Mouse (Mus musculus) midbrain, embryonic 13.5 days (tissue): ENCODE results near the gene Man1c1. TPM values are rescaled to one million over a fixed set of nuclear protein-coding genes. Genes with fewer than 3 reads are reported as not detected.

ENCODE experiments used
- ATAC-seq: fragments of 200-750 bp; cut with Nextera tagmentation; 2 replicates; pipeline ENCODE4 v1.8.0; 2017; ENCODE audit warnings: mild to moderate bottlenecking, moderate TSS enrichment, moderate library complexity
- H3K27ac ChIP-seq: fragments of 300-500 bp; sonication (generic); 2 replicates; pipeline ENCODE4 v1.5.1; 2015; ENCODE audit warnings: inconsistent platforms, mild to moderate bottlenecking, moderate library complexity
- H3K27me3 ChIP-seq: fragments of 300-500 bp; sonication (generic); 2 replicates; pipeline ENCODE4 v1.6.1; 2015; ENCODE audit warnings: mild to moderate bottlenecking, inconsistent platforms
- H3K36me3 ChIP-seq: fragments of 300-500 bp; sonication (generic); 2 replicates; pipeline ENCODE4 v1.6.1; 2015; ENCODE audit warnings: mild to moderate bottlenecking, inconsistent platforms
- H3K4me1 ChIP-seq: fragments of 300-500 bp; sonication (generic); replicated peaks from 2 replicates; pipeline ENCODE4 v1.6.1; 2015; ENCODE audit warnings: inconsistent platforms
- H3K4me2 ChIP-seq: fragments of 300-500 bp; sonication (generic); replicated peaks from 2 replicates; pipeline ENCODE4 v1.6.1; 2015; ENCODE audit warnings: moderate library complexity, mild to moderate bottlenecking, inconsistent platforms
- H3K4me3 ChIP-seq: fragments of 300-500 bp; sonication (generic); replicated peaks from 2 replicates; pipeline ENCODE4 v1.5.1; 2015; ENCODE audit warnings: mild to moderate bottlenecking, inconsistent platforms
- H3K9ac ChIP-seq: fragments of 300-500 bp; sonication (generic); replicated peaks from 2 replicates; pipeline ENCODE4 v1.6.1; 2015; ENCODE audit warnings: mild to moderate bottlenecking, inconsistent platforms
- H3K9me3 ChIP-seq: fragments of 300-500 bp; sonication (generic); 2 replicates; pipeline ENCODE4 v1.6.1; 2016; ENCODE audit warnings: mild to moderate bottlenecking, inconsistent platforms
- WGBS: fragments of 180-500 bp; shearing (Covaris S2); methylation state at CpG from one replicate; pipeline ENCODE4 v1.1.7; 2015; 5-methylcytosine and 5-hydroxymethylcytosine counted together
- polyA plus RNA-seq: library from polyadenylated mRNA; unstranded; fragments of >200 nt; fragmentation: Nextera tagmentation; extraction: Ambion mirVana; gene quantifications from 2 replicates; pipeline ENCODE4 v1.2.1, GENCODE M21; 2015

The Man1c1 gene
- polyA plus RNA-seq, 1 experiment from 2014 or later = 2.4 TPM

DNA sequence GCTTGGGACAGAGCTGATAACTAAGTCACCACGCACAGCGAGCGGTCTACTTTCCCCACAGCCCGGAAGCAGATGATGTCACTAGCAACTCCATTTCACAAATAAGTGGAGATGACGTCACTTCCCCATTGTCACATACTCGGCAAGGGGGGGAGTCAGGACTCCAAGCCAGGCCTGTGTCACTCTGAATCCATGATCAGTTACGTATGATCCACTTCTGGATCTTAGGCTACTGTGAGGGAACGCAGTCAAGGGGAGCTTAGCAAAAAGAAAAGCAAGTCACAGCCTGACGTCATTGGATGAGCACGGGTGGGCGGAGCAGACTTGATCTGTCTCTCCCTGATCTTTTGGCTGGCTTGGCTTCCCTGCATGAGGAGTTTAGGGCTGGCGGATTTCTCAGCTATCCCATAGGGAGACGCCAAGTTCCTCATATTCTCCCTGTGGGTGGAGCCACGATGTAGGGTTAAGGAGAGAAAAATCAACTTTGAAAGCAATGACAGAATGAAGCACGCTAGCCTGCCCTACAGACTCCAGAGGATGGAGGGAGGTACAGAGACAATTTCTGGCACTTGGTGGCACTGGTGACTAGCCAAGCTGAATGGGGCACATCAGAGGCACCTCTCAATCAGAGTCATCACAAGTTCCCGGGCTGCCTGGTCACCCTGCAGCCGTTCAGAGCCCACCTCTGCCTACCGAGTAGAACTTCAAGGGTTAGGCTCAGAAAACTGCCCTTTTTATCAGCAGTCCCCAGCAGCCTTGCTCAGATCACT, 155.7 kb downstream of the Man1c1 start:
- Histone ChIP-seq H3K9me3 (peaks cover 9% of the 10 kb centered on the region; the same call in 1 of the 2 replicates), H3K9ac (peak overlapping the region; percentile 4; the same call in 1 of the 2 replicates), H3K27ac (no peak overlapping the region), H3K36me3 (peaks cover 56% of the 10 kb centered on the region), H3K4me2 (no peak overlapping the region), H3K4me1 (peaks cover 44% of the 10 kb centered on the region), H3K4me3 (no peak overlapping the region), H3K27me3 (no peaks in the 10 kb centered on the region)
- no peak for ATAC-seq
- 69% methylated on average over 18 of the region's 18 CpGs for WGBS

DNA sequence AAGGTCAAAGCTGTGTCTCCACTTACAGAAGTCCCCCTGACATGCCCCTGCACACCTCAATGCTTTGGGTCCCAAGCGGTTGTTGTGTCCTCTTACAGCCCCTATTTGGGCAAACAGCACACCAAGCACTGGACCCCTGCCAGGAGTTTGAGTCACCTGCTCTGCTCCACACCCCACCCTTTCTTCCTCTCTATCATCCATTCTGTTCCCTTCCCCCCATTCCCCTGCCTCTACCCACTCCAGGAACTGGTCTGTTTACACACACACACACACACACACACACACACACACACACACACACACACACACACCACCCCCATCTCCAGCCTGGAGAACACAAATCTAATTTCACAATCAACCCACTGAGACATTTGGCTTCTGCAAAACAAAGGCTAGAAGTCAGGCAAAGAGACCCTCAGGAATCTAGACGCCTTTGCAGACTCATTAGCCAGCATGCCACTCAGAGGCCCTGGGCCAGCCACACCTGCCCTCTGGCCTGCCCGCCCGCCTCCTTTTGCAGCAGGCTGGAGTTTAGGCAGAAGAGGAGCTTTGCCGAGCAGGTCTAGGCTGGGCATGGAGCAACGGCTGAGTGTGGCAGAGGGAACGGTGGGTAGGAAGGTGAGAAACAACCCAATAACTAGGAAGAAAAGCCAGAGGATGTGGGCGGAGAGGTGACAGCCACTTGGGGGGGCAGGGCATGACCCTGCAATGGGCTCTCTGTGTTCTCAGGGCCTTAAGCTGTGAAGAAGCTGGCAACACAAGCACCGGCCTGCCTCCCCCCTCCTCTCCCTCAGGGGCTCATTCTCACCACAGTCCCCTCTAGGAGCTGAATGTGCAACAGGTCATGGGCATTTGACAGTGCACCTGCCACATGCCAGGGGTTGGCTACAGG, 157.0 kb downstream of the Man1c1 start:
- Histone ChIP-seq H3K9me3 (peaks cover 9% of the 10 kb centered on the region; the same call in 1 of the 2 replicates), H3K27me3 (no peaks in the 10 kb centered on the region), H3K4me1 (peaks cover 39% of the 10 kb centered on the region), H3K4me2 (no peak overlapping the region), H3K27ac (no peak overlapping the region), H3K4me3 (no peak overlapping the region), H3K36me3 (peaks cover 67% of the 10 kb centered on the region), H3K9ac (peak overlapping the region; percentile 48; the same call in 1 of the 2 replicates)
- WGBS = 73% methylated on average over 9 of the region's 9 CpGs
- ATAC-seq = no peak

DNA sequence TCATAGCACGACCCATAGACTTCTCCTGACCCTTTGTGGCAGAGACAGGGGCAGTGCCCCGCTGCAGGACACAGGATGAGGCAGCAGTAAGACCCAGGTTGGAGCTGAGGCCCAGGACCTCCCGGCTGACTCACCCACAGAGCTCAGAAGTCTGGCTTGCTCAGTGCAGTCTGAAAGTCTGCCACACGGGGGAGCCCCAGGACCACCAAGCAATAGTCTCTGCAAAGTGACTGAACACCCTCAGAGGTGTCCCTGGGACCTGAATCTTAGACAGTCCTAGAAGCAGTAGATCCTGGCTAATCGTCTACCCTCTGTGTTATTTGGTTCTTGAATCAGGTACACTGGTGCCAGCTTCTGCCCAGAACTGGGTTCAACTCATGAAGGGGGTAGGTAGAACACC, 160.8 kb downstream of the Man1c1 start:
- 11% methylated on average over 5 of the region's 5 CpGs for WGBS
- H3K4me3 ChIP-seq = no peak overlapping the region
- H3K27me3 ChIP-seq = no peaks in the 10 kb centered on the region
- H3K9me3 ChIP-seq = no peaks in the 10 kb centered on the region
- peak; percentile 78 for ATAC-seq
- peaks cover 16% of the 10 kb centered on the region for H3K4me1 ChIP-seq
- H3K9ac ChIP-seq = no peak overlapping the region
- H3K4me2 ChIP-seq = no peak overlapping the region
- H3K27ac ChIP-seq = no peak overlapping the region
- peaks cover 87% of the 10 kb centered on the region for H3K36me3 ChIP-seq

DNA sequence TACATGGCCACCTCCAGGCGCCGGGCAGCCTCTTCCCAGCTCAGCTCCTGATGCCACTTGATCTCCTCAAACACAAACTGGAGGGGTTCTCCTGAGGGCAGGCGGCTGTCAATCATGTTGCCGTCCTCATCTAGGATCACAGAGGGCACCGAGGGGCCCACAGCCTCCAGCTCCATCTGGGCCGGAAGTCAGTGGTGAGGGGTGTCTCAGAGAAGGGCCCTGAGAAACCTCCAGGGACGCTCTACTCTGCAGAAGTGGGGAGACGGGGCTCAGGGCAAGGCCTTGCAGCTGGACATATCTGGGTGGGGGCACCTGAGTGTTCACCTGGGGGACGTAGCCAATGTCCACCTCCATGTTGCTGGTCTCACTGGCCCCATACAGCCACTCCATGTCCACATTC, 161.4 kb downstream of the Man1c1 start:
- Histone ChIP-seq H3K36me3 (peaks cover 90% of the 10 kb centered on the region), H3K4me1 (peaks cover 12% of the 10 kb centered on the region), H3K9ac (no peak overlapping the region), H3K4me2 (no peak overlapping the region), H3K9me3 (no peaks in the 10 kb centered on the region), H3K27me3 (no peaks in the 10 kb centered on the region), H3K27ac (no peak overlapping the region), H3K4me3 (no peak overlapping the region)
- WGBS = 93% methylated on average over 9 of the region's 9 CpGs
- no peak for ATAC-seq

DNA sequence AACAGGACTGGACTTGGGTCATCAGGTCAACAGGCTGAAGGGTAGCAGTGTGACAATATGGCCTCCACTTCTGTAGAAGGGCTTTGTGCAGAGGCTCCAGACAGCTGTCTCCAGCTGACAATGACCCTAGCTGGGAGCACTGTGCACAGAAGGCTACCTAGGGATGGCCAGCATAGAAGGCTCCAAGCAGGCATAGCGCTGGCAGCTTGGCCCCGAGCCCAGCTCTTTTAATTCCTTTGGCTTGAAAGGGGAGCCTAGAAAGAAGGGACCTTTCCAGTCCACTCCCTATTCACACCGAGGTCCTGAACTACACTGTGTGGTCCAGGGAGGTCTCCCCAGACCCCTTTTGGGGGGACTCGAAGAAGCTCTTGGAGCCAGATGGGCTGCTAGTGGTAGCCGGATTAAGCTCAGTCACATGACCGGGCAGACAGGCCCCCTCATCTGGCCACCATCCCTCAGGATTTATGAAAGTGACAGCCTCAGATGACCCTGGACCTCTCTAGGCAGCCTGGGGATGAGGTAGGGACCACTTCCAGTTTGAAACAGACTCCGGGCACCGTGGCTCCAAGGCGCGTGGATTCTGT, 165.0 kb downstream of the Man1c1 start:
- H3K27me3 ChIP-seq = no peaks in the 10 kb centered on the region
- H3K9me3 ChIP-seq = no peaks in the 10 kb centered on the region
- peaks cover 55% of the 10 kb centered on the region for H3K36me3 ChIP-seq
- H3K9ac ChIP-seq = no peak overlapping the region
- no peak overlapping the region for H3K4me2 ChIP-seq
- H3K27ac ChIP-seq = no peak overlapping the region
- H3K4me3 ChIP-seq = no peak overlapping the region
- H3K4me1 ChIP-seq = peaks cover 12% of the 10 kb centered on the region
- WGBS = 78% methylated on average over 10 of the region's 10 CpGs
- ATAC-seq = no peak

DNA sequence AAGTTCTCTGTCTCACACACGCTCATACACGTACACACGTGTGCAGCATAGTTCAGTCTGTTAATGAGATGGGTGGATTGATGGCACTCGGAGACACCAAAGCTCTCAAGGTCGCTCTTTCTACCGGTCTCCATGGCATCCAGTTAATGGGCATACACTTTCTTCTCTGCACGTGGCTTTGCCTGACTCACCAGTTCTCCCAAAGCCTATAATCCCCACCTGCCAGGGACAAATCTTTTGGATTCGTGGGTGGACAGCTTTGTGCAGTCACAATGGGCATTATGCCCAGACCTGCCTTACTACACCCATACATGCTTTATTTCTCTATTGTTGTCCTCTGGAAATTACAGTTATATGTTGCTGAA, 168.3 kb downstream of the Man1c1 start:
- peaks cover 40% of the 10 kb centered on the region for H3K36me3 ChIP-seq
- H3K4me3 ChIP-seq = peak overlapping the region; percentile 96
- WGBS = 10% methylated on average over 8 of the region's 8 CpGs
- H3K27ac ChIP-seq = no peak overlapping the region
- peak overlapping the region; percentile 91 for H3K9ac ChIP-seq
- ATAC-seq = no peak
- H3K4me2 ChIP-seq = peak overlapping the region; percentile 98
- H3K9me3 ChIP-seq = no peaks in the 10 kb centered on the region
- no peaks in the 10 kb centered on the region for H3K27me3 ChIP-seq
- peaks cover 21% of the 10 kb centered on the region for H3K4me1 ChIP-seq

DNA sequence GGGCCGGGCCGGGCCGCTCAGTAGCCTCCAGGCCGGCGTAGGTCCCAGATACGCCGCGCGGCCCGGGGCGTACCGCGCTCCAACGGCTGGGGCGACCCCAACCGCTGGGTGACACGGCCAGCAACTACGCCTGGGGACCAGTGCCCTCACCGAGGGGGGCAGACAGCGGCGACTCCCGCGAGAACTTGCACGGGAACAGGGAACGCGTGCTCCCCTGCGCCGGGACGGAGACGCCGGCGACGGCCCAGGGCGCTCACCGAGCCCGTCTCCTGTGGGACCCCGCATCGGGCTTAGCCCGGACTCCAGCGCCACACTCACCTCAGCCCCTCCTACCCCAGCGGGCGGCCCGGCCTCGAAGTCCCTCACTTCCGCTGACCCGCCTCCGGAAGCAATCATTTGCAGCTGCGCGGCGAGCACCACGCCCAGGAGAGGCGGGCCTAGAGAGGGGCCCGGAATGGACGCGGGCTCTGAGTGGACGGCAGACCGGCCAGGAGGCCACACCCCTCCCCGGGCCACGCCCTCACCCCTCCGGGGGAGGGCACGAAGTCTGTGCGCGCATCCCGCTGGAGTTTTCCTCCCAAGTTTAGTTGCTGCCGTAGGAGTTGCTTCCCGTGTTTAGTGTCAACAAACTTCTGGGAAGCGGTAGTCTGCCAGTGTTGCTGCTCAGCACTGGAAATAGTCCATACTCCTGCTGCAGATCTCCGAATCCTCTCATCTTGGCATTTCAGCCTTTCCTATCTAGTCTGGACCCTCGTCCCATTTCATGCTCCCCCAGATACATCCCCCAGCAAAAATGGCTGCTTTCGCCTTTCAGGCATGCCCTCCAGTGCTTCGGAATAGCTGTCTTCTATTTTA, 168.9 kb downstream of the Man1c1 start, which contains the start of gene Mtfr1l:
TSS of gene Mtfr1l (minus strand) at position 456 of the 855 bp plus-strand sequence.
- Histone ChIP-seq H3K27ac (peak within 1 kb of the TSS; percentile 83), H3K4me2 (peak within 1 kb of the TSS; percentile 98), H3K4me3 (peak within 1 kb of the TSS; percentile 96), H3K9ac (peak within 1 kb of the TSS; percentile 91), H3K9me3 (no peaks in the 10 kb centered on the region), H3K36me3 (peaks cover 40% of the 10 kb centered on the region), H3K4me1 (peaks cover 21% of the 10 kb centered on the region), H3K27me3 (no peaks in the 10 kb centered on the region)
- under 1% methylated on average over 68 of the region's 71 CpGs for WGBS
- ATAC-seq = peak; percentile 98

DNA sequence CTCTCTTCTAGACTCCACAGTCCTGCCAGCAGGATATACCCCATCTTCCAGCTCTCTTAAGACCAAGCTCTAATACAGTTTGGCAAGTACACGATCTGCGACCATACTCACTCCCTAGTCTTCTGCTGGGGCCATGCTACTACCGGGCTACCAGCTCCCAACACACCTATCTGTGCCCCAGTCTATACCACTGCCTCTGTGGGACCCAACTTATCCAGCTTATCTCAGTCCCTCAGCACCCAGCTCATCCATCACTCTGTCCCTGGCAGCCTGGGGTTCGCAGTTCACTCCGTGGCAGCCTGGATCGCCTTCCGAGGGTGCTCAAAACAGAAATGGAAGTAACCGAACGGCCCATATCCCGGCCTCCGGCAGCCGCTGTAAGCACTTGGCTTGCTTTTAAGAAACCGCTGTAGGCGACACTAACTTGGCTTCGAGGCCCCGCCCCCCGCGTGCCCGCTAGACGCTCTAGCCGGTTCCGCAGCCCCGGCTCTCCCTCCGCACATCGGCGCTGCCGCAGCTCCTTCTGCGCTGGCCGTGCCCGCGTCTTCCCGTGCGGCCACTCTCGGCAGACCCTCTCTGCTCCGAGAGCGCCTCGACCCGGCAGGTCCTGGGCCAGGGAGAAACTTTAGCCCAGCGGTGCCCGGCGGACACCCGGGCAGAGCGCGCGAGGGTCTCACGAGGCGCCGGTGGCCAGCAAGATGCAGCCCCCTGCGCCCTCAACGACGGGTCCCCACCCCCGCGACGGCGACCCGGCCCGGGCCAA, 169.8 kb downstream of the Man1c1 start:
- Histone ChIP-seq H3K27ac (peak overlapping the region; percentile 83), H3K4me3 (peak overlapping the region; percentile 96), H3K36me3 (peaks cover 40% of the 10 kb centered on the region), H3K9me3 (no peaks in the 10 kb centered on the region), H3K9ac (peak overlapping the region; percentile 91), H3K27me3 (no peaks in the 10 kb centered on the region), H3K4me1 (peaks cover 21% of the 10 kb centered on the region), H3K4me2 (peak overlapping the region; percentile 98)
- 1% methylated on average over 47 of the region's 57 CpGs for WGBS
- no peak for ATAC-seq

DNA sequence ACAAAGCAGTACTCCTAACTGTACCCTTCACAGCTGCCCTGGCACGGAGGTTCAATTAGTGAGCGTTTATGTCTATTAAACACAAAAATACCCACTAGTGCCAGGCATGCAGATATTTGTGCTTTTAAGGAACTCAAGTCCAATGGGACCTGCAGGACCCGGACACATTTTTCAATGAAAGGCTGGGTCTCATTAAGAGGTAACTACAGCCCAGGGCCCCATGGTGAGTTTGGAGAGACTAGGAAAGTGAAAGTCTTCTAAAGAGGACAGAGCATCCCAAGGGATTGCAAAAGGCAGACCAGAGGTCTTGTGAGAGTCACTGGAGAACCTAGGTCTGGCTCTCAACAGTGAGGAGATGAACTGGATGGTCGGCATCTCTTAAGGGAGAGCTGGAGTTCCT, 170.7 kb downstream of the Man1c1 start:
- H3K9me3 ChIP-seq = no peaks in the 10 kb centered on the region
- peak overlapping the region; percentile 98 for H3K4me2 ChIP-seq
- no peak overlapping the region for H3K27ac ChIP-seq
- peak overlapping the region; percentile 91; the same call in 1 of the 2 replicates for H3K9ac ChIP-seq
- 84% methylated on average over 4 of the region's 4 CpGs for WGBS
- H3K4me3 ChIP-seq = peak overlapping the region; percentile 96
- H3K36me3 ChIP-seq = peaks cover 40% of the 10 kb centered on the region
- ATAC-seq = no peak
- H3K4me1 ChIP-seq = peaks cover 21% of the 10 kb centered on the region
- no peaks in the 10 kb centered on the region for H3K27me3 ChIP-seq

DNA sequence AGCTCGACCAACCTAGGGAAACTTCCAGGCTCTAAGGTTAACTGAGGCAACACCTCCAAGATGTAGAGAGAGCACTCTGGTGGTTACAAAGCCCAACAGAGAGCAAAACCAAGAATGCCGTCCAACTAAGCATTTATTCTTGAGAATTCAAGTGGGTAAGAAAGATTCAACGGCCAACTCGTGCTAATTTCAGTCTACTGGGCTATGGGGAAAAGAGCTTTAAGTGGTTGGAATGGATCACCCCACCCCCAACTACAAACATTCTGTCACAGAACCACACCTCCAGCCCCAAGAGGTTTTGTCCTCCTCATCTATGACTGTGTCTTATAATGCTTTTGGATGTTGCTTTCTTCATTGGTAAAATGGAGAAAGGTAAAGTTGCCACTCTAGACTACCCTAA, 171.2 kb downstream of the Man1c1 start:
- Histone ChIP-seq H3K36me3 (peaks cover 40% of the 10 kb centered on the region), H3K4me2 (no peak overlapping the region), H3K27ac (no peak overlapping the region), H3K27me3 (no peaks in the 10 kb centered on the region), H3K4me3 (no peak overlapping the region), H3K9me3 (no peaks in the 10 kb centered on the region), H3K9ac (no peak overlapping the region), H3K4me1 (peaks cover 21% of the 10 kb centered on the region)
- WGBS = 88% methylated on average over 4 of the region's 4 CpGs
- no peak for ATAC-seq

DNA sequence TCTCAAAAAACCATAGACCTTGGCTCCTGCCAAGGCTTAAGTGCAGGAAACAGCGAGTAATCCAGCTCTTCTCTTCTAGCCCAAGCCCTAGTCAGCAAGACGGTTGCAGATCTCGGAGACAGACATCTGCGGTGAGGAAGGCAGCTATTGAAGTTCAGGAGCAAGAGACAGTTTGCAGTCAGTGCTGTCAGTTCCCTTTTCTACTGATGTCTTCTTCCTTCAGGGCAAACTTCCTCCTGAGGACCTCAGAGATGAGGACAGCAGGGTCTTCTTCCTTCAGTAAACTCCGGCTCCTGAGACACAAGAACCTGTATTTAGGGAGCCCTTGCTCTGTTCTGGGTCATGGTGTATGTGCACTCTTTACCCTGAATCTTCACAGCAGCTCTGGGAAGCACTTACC, 177.9 kb downstream of the Man1c1 start:
- no peak overlapping the region for H3K9ac ChIP-seq
- H3K36me3 ChIP-seq = peaks cover 85% of the 10 kb centered on the region
- ATAC-seq = no peak
- H3K27ac ChIP-seq = peak overlapping the region; percentile 17; the same call in 1 of the 2 replicates
- no peaks in the 10 kb centered on the region for H3K9me3 ChIP-seq
- no peak overlapping the region for H3K4me2 ChIP-seq
- 67% methylated on average over 5 of the region's 5 CpGs for WGBS
- no peaks in the 10 kb centered on the region for H3K27me3 ChIP-seq
- no peak overlapping the region for H3K4me3 ChIP-seq
- H3K4me1 ChIP-seq = no peaks in the 10 kb centered on the region
